Mouse (Mus musculus): Measurements from ENCODE around the gene Sugct.

DNA sequence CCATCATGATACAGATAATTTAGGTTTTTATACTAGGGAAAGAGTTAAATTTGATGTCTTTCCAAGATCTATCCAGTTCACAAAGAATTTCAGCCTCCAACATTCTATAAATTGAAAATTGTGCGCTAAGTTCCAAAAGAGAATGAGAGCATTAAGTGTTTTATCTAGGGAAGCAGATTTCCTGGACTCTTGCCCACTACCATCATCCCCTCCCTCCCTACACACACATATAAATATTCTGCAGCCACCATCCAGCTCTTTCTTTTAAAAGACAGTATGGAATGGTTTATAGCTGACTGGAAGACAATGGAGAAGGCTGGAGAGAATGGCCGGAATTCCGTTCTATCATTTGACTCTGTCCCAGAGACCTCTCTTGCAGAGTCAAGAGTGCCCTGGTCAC is 404.3 kb downstream of the Sugct start:
- TF ChIP-seq GATA1 (IDR thresholded peaks at IDR 0.05; ENCODE audit: borderline replicate concordance, low read length) = no peak
- no peak for TF ChIP-seq FLI1 (IDR thresholded peaks at IDR 0.05; ENCODE audit: low read length)
